Mouse (Mus musculus) cerebellum, postnatal 10 days (tissue): ENCODE data around the gene Diaph3.

ENCODE experiments used
- DNase-seq, 2 experiments: peaks; one replicate each; pipeline ENCODE4 v3.0.0; 2021; ENCODE audit warnings: mixed read lengths in 2 of 2

The Diaph3 gene

GRCm38 (mm10) chr14:87079725-87080124 is 61.3 kb downstream of the Diaph3 start:
- no peak for DNase-seq

- DNase-seq: no peak
These were observed 66.0 kb downstream of the Diaph3 start for GRCm38 (mm10) chr14:87075021-87075531.

GRCm38 (mm10) chr14:87064281-87064680 is 76.8 kb downstream of the Diaph3 start:
- no peak for DNase-seq

GRCm38 (mm10) chr14:87056169-87056568 is 84.9 kb downstream of the Diaph3 start:
- DNase-seq: no peak

GRCm38 (mm10) chr14:87051187-87051586 is 89.8 kb downstream of the Diaph3 start:
- DNase-seq: no peak

- DNase-seq: no peak
These were observed 96.6 kb downstream of the Diaph3 start for GRCm38 (mm10) chr14:87044401-87044806.

GRCm38 (mm10) chr14:87020240-87020639 is 120.8 kb downstream of the Diaph3 start:
- DNase-seq: peak; percentile 3 to 9

- DNase-seq: peak; percentile 89 to 92
These were observed 121.3 kb downstream of the Diaph3 start for GRCm38 (mm10) chr14:87019687-87020086.

- DNase-seq: no peak
These were observed 143.7 kb downstream of the Diaph3 start for GRCm38 (mm10) chr14:86997318-86997717.

- DNase-seq: no peak
These were observed 189.9 kb downstream of the Diaph3 start for GRCm38 (mm10) chr14:86951169-86951568.

GRCm38 (mm10) chr14:86937953-86938352 is 203.1 kb downstream of the Diaph3 start:
- no peak for DNase-seq

- no peak for DNase-seq
These were observed 204.6 kb downstream of the Diaph3 start for GRCm38 (mm10) chr14:86936424-86936823.

- no peak for DNase-seq
These were observed 210.3 kb downstream of the Diaph3 start for GRCm38 (mm10) chr14:86930763-86931162.

- DNase-seq: no peak
These were observed 214.2 kb downstream of the Diaph3 start for GRCm38 (mm10) chr14:86926827-86927226.

GRCm38 (mm10) chr14:86898898-86899297 is 242.1 kb downstream of the Diaph3 start:
- peak; percentile 27 to 36 for DNase-seq

GRCm38 (mm10) chr14:86889070-86889804 is 251.8 kb downstream of the Diaph3 start:
- DNase-seq: no peak

GRCm38 (mm10) chr14:86885417-86886098 is 255.5 kb downstream of the Diaph3 start:
- DNase-seq: no peak

GRCm38 (mm10) chr14:86869536-86869935 is 271.5 kb downstream of the Diaph3 start:
- DNase-seq: peak; percentile 91 to 92

- peak; percentile 30 to 43 for DNase-seq
These were observed 273.9 kb downstream of the Diaph3 start for GRCm38 (mm10) chr14:86867143-86867542.

- DNase-seq: no peak
These were observed 277.0 kb downstream of the Diaph3 start for GRCm38 (mm10) chr14:86864053-86864452.

GRCm38 (mm10) chr14:86861277-86861946 is 279.6 kb downstream of the Diaph3 start:
- no peak for DNase-seq

- DNase-seq: no peak
These were observed 293.8 kb downstream of the Diaph3 start for GRCm38 (mm10) chr14:86847154-86847810.

- no peak for DNase-seq
These were observed 297.0 kb downstream of the Diaph3 start for GRCm38 (mm10) chr14:86844075-86844474.
